Mouse (Mus musculus): ENCODE results near the gene Lhx4.

Gene Lhx4

DNA sequence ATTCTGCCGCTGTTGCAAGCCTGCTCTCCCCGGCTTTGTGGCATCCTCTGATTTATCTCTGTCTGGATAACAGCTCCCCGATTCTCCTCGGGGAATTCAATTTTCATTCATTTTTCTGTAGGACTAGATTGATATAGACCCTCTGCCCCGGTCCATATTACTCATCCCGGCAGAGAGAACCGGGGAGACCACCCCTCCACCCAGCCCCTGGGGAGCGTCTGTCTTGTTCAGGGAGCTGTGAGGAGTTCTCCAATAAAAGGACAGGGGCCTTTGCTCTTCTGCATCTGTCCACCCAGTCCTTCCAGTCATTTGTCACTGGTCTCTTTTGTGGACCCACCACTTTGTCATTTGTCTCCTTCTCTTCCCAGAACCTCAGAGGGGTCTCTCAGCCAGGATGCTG, 4.5 kb downstream of the Lhx4 start:
- in situ Hi-C loops (cut with MboI; ENCODE audit: unreplicated experiment in 2 of 2): no loop called here

DNA sequence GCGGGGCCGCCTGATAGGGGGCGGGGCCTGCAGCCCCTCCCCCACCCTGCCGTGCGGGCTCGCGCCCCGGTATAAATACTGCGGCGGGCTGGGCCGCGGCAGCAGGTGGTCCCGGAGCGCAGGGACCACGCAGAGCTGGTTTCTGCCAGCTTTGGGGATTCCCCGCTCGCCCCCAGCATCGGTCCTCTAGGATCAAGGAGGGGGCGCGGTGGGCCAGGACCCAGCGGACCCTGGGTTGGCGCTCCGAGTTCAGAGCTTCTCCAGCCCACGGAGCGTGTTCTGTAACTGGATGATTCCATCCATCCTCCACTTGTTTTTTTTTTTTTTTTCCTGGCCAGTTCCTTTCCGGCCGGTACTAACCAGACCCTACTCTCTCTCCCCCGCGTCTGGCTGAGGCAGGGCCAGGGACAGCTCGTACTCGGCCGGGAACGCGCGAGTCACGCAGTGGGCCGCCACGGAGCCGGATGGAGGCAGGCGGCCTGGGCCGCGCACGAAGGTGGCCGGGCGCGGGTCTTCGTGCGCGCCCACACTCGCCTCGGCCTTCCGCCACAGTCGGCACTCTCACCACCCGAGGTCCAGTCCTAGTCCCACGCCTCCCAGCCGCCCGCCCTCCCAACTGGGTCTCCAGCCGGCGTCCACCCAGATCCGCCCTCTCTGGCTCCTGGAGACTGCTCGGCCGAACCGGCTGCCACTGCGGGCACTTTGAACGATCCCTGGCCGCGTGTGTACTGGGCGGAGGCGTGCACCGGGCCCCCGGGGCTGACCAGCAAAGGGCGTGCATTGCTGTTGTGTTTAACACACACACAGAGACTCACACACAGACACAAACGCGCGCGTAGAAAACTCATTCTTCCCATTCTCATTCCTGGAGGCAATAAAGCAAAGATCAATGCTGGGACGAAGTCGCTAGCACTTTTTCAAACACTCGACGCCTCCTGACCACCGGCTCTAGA, 8.8 kb downstream of the Lhx4 start:
- in situ Hi-C loops (cut with MboI; ENCODE audit: unreplicated experiment in 2 of 2): no loop called here

GRCm38 (mm10) chr1:155741988-155742387, 9.5 kb downstream of the Lhx4 start:
- in situ Hi-C loops (cut with MboI; ENCODE audit: unreplicated experiment in 2 of 2): no loop called here

DNA sequence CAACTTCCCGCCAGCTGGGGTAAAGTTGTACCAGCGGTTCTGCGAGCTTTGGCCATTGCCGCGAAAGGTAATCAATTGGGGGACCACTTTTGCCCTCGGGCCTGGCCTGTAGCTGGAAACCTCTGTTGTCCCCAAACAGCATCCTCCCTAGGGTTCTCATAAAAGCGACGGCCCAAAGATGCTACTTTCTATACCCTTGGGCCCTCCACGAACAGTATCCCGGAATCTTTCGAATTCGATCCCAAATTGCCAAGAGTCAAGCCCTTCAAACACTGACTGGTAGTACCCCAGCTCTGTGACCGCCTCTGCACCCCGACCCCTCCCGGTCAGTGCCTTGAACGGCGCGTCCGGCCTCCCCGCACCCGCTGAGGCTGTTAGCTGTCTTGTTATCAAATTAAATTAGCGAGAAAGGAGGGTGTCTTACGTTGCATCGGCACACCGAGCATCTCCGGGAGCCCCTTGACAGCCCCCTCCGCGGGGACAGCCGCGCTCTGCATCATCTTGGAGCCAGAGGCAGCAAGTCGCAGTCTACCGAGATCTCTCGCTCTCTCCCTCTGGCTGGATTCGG, 10.0 kb downstream of the Lhx4 start:
- in situ Hi-C loops (cut with MboI; ENCODE audit: unreplicated experiment in 2 of 2): no loop called here

GRCm38 (mm10) chr1:155740622-155741377, 10.7 kb downstream of the Lhx4 start:
- in situ Hi-C loops (cut with MboI; ENCODE audit: unreplicated experiment in 2 of 2): no loop called here

DNA sequence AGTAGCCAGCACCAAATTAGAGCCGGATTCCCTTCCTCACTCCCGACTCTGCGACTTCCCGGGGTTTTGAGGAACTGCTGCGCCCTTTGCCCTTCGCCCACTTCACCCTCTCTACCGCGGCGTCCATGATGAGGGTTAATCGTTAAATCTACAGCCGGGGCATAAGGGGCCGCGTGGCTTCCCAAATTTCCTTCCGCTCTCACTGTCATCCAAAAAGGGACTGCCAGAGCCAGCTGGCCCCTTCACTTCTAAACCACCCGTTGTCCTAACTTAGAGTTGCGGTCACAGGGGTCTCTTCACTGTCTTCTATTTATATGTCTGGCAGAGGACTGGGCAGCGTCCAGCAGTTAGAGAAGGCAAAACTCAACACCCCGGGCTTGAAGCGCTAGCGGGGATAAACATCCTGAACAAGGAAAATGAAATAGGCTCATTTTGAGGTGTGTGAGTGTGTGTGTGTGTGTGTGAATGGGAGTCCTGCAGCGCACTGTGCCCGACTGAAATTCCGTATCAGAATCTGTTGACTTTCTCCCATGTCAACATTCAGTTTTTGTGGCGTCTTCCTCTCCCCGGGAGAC, 13.6 kb downstream of the Lhx4 start:
- in situ Hi-C loops (cut with MboI; ENCODE audit: unreplicated experiment in 2 of 2): no loop called here

- in situ Hi-C loops (cut with MboI; ENCODE audit: unreplicated experiment in 2 of 2): no loop called here
Measured at GRCm38 (mm10) chr1:155737017-155737808, 14.3 kb downstream of the Lhx4 start.

GRCm38 (mm10) chr1:155736096-155736825, 15.2 kb downstream of the Lhx4 start:
- in situ Hi-C loops (cut with MboI; ENCODE audit: unreplicated experiment in 2 of 2): no loop called here

DNA sequence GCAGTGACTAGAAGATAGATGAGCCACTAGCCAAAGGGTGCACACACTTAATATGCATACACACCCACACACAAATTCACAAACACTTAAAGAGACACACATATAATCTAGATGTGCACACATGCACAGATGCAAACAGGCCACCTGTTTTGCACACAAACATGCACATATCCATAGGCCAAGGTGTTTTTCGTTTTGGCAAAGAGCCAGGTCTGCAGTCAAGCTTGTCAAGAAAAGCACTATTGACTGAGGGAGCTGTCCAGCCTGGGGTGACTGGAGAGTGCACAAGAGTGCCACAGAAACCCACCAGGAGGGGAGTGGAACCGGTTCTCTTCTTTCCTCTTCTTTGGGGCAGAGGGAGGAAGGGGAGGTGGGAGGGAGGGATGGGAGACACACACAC, 20.3 kb downstream of the Lhx4 start:
- in situ Hi-C loops (cut with MboI; ENCODE audit: unreplicated experiment in 2 of 2): no loop called here

- in situ Hi-C loops (cut with MboI; ENCODE audit: unreplicated experiment in 2 of 2): no loop called here
Measured at GRCm38 (mm10) chr1:155729113-155729795, 22.2 kb downstream of the Lhx4 start.

DNA sequence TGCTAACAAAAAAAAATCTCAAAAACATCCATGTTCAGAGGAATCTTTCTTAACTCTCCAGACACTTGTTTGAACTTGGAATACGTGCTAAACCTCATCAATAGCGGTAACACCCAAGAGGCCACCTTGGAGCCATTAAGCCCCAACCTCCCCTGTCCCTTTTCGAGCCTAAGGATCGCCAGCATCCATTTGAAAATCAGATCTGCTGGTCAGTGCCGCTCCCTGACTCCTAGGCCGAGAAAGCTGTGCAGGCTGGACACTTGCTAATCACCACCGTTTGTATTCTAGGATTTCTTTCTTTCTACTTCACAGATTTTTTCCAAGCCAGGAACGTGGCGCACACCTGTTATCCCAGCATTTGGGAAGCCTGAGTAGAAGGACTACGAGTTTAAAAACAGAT, 23.7 kb downstream of the Lhx4 start:
- in situ Hi-C loops (cut with MboI; ENCODE audit: unreplicated experiment in 2 of 2): no loop called here

GRCm38 (mm10) chr1:155725876-155726275, 25.6 kb downstream of the Lhx4 start:
- in situ Hi-C loops (cut with MboI; ENCODE audit: unreplicated experiment in 2 of 2): no loop called here

DNA sequence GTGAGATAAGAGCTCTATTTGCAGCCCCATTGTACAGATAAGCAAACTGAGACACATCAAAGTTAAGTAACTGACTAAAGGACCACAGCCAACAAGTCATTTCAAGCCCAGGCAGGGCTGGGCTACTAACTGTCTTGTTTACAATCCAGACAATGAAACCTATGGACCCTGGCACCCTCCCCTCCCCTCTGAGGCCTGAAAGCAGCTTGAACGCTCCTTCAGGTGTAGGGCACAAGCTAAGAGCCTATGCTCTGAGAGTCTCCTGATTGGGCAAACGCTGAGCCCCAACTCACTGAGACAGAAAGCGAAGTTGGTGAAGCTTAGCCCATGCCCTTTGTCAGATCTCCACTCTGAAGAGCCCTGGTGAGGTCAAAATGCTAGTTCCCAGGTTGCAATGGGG, 27.2 kb downstream of the Lhx4 start:
- in situ Hi-C loops (cut with MboI; ENCODE audit: unreplicated experiment in 2 of 2): no loop called here

- in situ Hi-C loops (cut with MboI; ENCODE audit: unreplicated experiment in 2 of 2): no loop called here
Measured at GRCm38 (mm10) chr1:155722185-155722584, 29.3 kb downstream of the Lhx4 start.

DNA sequence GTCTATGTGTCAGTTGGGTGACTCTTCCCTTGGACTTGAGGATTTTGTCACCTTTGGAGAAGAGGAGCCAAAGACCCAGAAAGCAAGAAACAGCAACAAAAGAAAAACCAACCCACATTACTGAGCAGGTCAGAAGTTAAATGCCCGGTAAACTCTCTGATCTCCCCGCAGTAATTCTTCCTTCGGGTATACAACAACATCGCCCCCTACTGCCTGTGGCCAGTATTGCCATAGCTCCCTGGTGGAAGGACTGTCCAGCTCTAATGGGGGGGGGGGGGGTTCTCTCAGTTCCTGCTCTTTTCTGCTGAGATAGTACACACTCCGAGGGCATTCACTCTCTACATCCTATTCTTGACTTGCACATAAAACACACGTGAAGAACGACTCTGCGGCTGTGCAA, 30.0 kb downstream of the Lhx4 start:
- in situ Hi-C loops (cut with MboI; ENCODE audit: unreplicated experiment in 2 of 2): no loop called here

DNA sequence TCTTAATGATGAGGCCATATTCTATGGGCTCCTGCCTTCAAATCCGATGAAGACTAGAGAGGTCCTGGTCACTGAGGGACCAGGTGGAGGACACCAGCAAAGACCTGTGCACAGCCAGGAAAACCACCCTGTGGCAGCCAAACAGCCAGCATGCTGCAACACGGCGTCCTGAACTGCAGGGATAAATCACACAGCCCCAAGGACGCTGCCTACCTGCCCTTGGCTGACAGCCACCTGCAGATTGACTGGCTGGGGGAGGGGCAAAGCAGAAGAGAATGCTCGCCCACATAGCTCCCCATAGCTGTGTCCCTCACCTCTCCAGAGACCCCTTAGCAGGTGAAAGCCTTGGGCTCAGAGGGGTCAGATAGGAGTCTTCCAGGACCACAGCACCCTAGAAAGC, 31.5 kb downstream of the Lhx4 start:
- in situ Hi-C loops (cut with MboI; ENCODE audit: unreplicated experiment in 2 of 2): no loop called here

- in situ Hi-C loops (cut with MboI; ENCODE audit: unreplicated experiment in 2 of 2): no loop called here
Measured at GRCm38 (mm10) chr1:155718851-155719250, 32.6 kb downstream of the Lhx4 start.

GRCm38 (mm10) chr1:155717301-155717700, 34.2 kb downstream of the Lhx4 start:
- in situ Hi-C loops (cut with MboI; ENCODE audit: unreplicated experiment in 2 of 2): no loop called here

DNA sequence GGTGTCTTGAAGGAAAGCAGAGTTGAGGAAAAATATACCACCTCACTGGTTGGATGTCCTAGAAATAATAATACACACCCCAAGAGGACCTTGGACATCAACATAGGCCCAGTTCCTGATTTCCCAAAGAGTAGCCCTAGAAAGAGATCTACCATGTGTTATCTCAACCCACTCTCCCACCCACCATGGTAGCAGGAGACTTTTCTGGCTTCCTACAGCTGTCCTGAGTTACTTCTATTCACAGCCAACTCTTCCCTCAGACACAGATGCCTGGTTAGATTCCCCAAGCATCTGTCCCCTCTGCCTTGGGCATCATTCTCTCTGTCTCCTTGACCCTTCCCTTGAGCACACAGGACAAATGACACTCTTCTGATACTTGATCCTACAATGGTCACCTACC, 36.1 kb downstream of the Lhx4 start:
- in situ Hi-C loops (cut with MboI; ENCODE audit: unreplicated experiment in 2 of 2): no loop called here
